Mouse (Mus musculus): ENCODE measurements at regions not wholly inside any gene's neighbourhood (a gene's known extent, or its start where the extent isn't known, plus 50 kb on each side); places are given as distances from the start of the nearest gene placed in this dataset.

DNA sequence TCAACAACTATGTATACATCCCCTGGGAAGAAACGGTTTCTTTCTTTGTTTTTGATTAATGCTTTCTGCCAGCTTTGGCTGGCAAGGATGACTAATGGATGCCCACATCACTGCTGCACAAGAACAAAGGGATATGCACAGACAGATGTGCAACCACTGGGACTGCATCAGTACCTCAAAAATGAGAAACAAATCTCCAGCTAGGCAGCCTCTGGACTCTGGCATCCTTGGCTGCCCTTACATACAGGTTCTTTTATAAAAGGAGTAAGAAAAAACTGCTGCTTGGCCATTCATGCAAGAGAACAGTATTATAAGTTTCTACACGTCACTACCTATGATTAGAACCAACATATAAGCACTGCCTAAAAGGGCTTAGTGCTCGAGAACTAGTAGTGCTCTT lies 97.7 kb downstream of the Alg10b start:
- TF ChIP-seq CTCF (IDR thresholded peaks at IDR 0.05; ENCODE audit: extremely low read depth, insufficient read length, insufficient replicate concordance, low read depth, low read length), result no peak
- TF ChIP-seq POLR2A (IDR thresholded peaks at IDR 0.05; ENCODE audit: low read depth, low read length), result no peak
